Mouse (Mus musculus) spleen, adult 2 months (tissue): ENCODE data around the gene Dnmt3l. TPM values are rescaled to one million over a fixed set of nuclear protein-coding genes. Genes with fewer than 3 reads are reported as not detected.

Experiments used
- DNase-seq, 2 experiments: peaks; one replicate each; pipeline versions ENCODE4 v3.0.0 to v3.0.0-alpha.2; 2012 to 2021; ENCODE audit warnings: low spot score in 2 of 2, low read depth in 1 of 2
- H3K27ac ChIP-seq: fragments of 200-500 bp; 2 replicates; pipeline ENCODE4 v1.5.1; 2012; ENCODE audit warnings: low read length, inconsistent platforms; ENCODE audit not compliant: insufficient read depth
- H3K27me3 ChIP-seq: fragments of 200-500 bp; 2 replicates; pipeline ENCODE4 v1.6.1; 2012; ENCODE audit warnings: mild to moderate bottlenecking, moderate library complexity, low read length, inconsistent platforms; ENCODE audit not compliant: control insufficient read depth, insufficient read depth
- H3K36me3 ChIP-seq: fragments of 200-500 bp; 2 replicates; pipeline ENCODE4 v1.6.1; 2012; ENCODE audit warnings: mild to moderate bottlenecking, low read length, inconsistent platforms; ENCODE audit not compliant: control insufficient read depth, insufficient read depth
- H3K4me1 ChIP-seq: fragments of 200-500 bp; 2 replicates; pipeline ENCODE4 v1.6.1; 2011; ENCODE audit warnings: inconsistent platforms; ENCODE audit not compliant: control insufficient read depth, insufficient read depth, insufficient read length
- H3K4me3 ChIP-seq: fragments of 200-500 bp; 2 replicates; pipeline ENCODE4 v1.5.1; 2011; ENCODE audit warnings: mild to moderate bottlenecking, inconsistent platforms; ENCODE audit not compliant: insufficient read depth, insufficient read length; ENCODE audit errors: extremely low read depth
- CTCF ChIP-seq: fragments of 200-500 bp; IDR thresholded peaks from 2 replicates; pipeline ENCODE4 v1.5.1; 2011; ENCODE audit warnings: mild to moderate bottlenecking, inconsistent platforms; ENCODE audit not compliant: insufficient read depth, insufficient read length, insufficient replicate concordance; ENCODE audit errors: extremely low read depth
- POLR2A ChIP-seq: fragments of 200-500 bp; IDR thresholded peaks from 2 replicates; pipeline ENCODE4 v1.6.1; 2011; ENCODE audit warnings: low read depth, low read length, inconsistent platforms
- WGBS: fragments of 180-500 bp; shearing (Covaris S2); methylation state at CpG from one replicate; pipeline ENCODE4 v1.1.7; 2018; 5-methylcytosine and 5-hydroxymethylcytosine counted together
- polyA plus RNA-seq: library from polyadenylated mRNA; depleted of rRNA; stranded (reverse); fragments of >200 nt; gene quantifications from 2 replicates; pipeline ENCODE4 v1.2.3, GENCODE M21; 2012; rRNA removed

The Dnmt3l gene
- polyA plus RNA-seq, 1 experiment: not detected

DNA sequence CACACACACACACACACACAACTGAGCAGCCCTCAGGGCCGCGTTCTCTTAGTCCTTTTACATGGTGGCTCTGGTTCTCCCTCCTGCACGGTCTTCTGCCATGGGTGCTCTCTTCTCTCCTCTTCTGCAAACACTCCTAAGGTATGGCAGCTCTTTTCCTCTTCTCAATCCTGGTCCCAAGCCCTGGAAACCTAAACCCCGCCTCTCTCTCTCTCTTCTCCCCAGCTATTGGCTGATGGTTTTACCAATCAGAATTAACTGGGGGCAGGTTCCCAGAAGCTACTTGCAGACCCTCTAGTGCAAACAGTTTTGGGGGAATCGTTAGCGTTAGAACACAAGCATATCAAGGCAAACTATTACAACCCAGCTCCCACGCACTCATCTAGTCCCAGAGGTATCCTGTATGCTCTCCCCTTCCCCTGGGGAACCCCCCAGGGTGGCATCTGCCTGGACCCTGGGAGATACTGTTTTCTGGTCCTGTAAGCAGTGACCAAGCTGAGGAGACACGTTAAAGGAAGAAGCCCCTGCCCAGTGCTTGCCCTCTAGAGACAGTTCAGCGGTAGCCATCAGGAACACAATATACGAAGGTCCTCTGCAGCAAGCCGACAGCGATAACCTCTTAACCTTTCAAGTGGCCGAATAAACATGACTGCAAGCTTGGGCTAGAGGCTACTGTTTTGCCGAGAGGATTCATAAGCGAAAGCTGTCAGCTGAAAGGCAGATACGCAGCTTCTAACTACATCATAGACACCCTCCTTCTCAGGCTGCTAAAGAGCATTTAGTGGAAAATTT, 59.4 kb downstream of the Dnmt3l start:
- DNase-seq: no peak
- Histone ChIP-seq H3K4me1 (peaks cover 17% of the 10 kb centered on the region; the same call in 1 of the 2 replicates), H3K27me3 (no peaks in the 10 kb centered on the region), H3K36me3 (no peaks in the 10 kb centered on the region), H3K4me3 (no peak overlapping the region), H3K27ac (no peak overlapping the region; the same call in 1 of the 2 replicates)
- WGBS: 74% methylated on average over 16 of the region's 16 CpGs
- TF ChIP-seq CTCF: no peak
- TF ChIP-seq POLR2A: no peak

GRCm38 (mm10) chr10:78104555-78105490, 63.1 kb downstream of the Dnmt3l start:
- no peak for TF ChIP-seq POLR2A
- no peak for DNase-seq
- H3K27me3 ChIP-seq: no peaks in the 10 kb centered on the region
- WGBS: 82% methylated on average over 11 of the region's 11 CpGs
- H3K4me3 ChIP-seq: no peak overlapping the region
- peaks cover 19% of the 10 kb centered on the region; the same call in 1 of the 2 replicates for H3K4me1 ChIP-seq
- no peaks in the 10 kb centered on the region for H3K36me3 ChIP-seq
- H3K27ac ChIP-seq: peak overlapping the region; percentile 85

DNA sequence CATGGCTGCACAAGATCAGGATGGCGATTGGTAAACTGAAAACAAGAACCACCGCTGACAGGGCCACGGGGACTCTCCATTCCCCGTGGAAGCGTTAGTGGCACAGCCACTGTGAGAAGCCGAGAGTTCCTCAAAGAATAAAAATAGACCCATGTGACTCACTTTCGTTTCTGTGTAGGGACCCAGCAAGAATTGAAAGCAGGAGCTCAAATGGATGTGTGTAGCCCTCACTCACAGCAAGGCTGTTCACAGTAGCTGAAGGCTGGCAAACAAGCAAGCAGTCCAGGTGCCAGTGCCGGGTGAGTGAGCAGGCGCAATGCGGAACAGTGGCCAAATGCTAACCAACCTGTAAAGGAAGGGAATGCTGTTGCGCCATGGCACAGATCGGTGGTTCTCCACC, 63.8 kb downstream of the Dnmt3l start:
- Histone ChIP-seq H3K27me3 (no peaks in the 10 kb centered on the region), H3K4me1 (peaks cover 19% of the 10 kb centered on the region; the same call in 1 of the 2 replicates), H3K4me3 (peak overlapping the region; percentile 48), H3K27ac (peak overlapping the region; percentile 85), H3K36me3 (no peaks in the 10 kb centered on the region)
- DNase-seq: peak; percentile 28 to 54
- WGBS: 21% methylated on average over 12 of the region's 12 CpGs
- no peak for TF ChIP-seq CTCF

Other genes with a start within 250 kb of the Dnmt3l start
- not detected in 2 replicates for gene Gm9639, start 246.9 kb upstream of the Dnmt3l start, polyA plus RNA-seq
- not detected in 2 replicates for gene Gm19668, start 242.8 kb upstream of the Dnmt3l start, polyA plus RNA-seq
- gene Gm9507, start 230.1 kb upstream of the Dnmt3l start, polyA plus RNA-seq: not detected in 2 replicates
- gene Gm2696, start 227.3 kb upstream of the Dnmt3l start, polyA plus RNA-seq: not detected in 2 replicates
- not detected in 2 replicates for gene Krtap10-4, start 214.9 kb upstream of the Dnmt3l start, polyA plus RNA-seq
- gene Krtap10-10, start 206.0 kb upstream of the Dnmt3l start, polyA plus RNA-seq: not detected in 2 replicates
- not detected in 2 replicates for gene Gm36176, start 195.1 kb upstream of the Dnmt3l start, polyA plus RNA-seq
- not detected in 2 replicates for gene Gm10318, start 189.1 kb upstream of the Dnmt3l start, polyA plus RNA-seq
- 0.09 TPM in 1 of 2 replicates, not detected in the other for gene Gm3285, start 180.0 kb upstream of the Dnmt3l start, polyA plus RNA-seq
- gene Lrrc3, start 139.4 kb upstream of the Dnmt3l start, polyA plus RNA-seq: 0.70 and 1.2 TPM in 2 replicates
- 51.6 and 52.3 TPM in 2 replicates for gene Trpm2, start 71.4 kb upstream of the Dnmt3l start, polyA plus RNA-seq
- 21.4 and 30.1 TPM in 2 replicates for gene 1810043G02Rik, start 63.4 kb upstream of the Dnmt3l start, polyA plus RNA-seq
- 61.1 and 65.8 TPM in 2 replicates for gene Pfkl, start 31.9 kb upstream of the Dnmt3l start, polyA plus RNA-seq
- 4.0 and 4.6 TPM in 2 replicates for gene Aire, start 1.7 kb downstream of the Dnmt3l start, polyA plus RNA-seq
- 78.1 and 82.7 TPM in 2 replicates for gene Icosl, start 27.4 kb downstream of the Dnmt3l start, polyA plus RNA-seq
- 68.7 and 105 TPM in 2 replicates for gene D10Jhu81e, start 127.8 kb downstream of the Dnmt3l start, polyA plus RNA-seq
- gene Pwp2, start 143.2 kb downstream of the Dnmt3l start, polyA plus RNA-seq: 11.2 and 11.7 TPM in 2 replicates
- gene Trappc10, start 202.7 kb downstream of the Dnmt3l start, polyA plus RNA-seq: 41.8 and 45.9 TPM in 2 replicates